Mouse (Mus musculus): ENCODE data around the gene Zmiz1.
A peak's percentile ranks its signal among the peaks of the same experiment; 100 is the strongest.

Gene Zmiz1

GRCm38 (mm10) chr14:25516640-25517591 lies 57.9 kb downstream of the Zmiz1 start:
- DNase-seq, result no peak

DNA sequence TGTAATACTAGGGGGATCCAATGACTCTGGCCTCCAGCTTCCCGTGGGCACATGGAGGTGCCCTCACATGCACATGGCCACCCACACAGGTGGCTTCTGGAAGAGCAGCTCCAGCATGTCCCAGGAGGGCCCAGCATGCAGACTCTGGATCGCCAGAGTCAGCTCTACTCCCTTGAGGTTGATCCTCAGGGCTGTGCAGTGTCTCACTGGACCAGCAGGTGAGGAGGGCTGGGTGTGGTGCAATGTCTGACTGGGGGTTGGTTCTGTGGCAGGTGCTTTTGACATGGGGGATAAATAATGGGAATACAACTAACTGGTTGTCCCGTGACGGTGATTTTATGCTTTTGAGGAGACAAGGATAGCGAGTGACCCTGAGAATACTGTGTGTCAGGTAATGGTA lies 59.7 kb downstream of the Zmiz1 start:
- no peak for DNase-seq

DNA sequence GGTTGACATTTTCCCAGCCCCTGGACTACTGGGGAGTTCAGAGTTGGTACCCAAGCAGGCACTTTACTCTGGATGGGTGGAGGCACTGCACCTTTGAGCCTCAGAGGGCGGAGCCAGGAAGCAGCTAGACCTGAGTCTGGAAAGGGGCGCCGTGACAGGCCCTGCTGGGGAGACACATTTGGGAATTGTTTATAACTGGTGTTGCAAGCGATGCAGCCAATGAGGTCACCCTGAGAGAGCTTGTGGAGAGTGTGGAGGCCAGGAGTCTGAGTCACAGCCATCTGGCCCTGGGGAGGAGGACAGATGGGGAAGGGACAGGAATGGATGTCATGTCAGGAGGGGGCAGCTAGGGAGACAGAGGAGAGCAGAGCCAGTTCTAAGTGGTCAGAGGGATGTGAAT lies 60.7 kb downstream of the Zmiz1 start:
- peak in 1 of 2 experiments; percentile 50 for DNase-seq

GRCm38 (mm10) chr14:25520589-25520988 lies 61.6 kb downstream of the Zmiz1 start:
- DNase-seq, result peak; percentile 83 to 90

- no peak for DNase-seq
Observed at GRCm38 (mm10) chr14:25520991-25521390, 62.0 kb downstream of the Zmiz1 start.

GRCm38 (mm10) chr14:25521500-25521899 lies 62.5 kb downstream of the Zmiz1 start:
- DNase-seq, result no peak

DNA sequence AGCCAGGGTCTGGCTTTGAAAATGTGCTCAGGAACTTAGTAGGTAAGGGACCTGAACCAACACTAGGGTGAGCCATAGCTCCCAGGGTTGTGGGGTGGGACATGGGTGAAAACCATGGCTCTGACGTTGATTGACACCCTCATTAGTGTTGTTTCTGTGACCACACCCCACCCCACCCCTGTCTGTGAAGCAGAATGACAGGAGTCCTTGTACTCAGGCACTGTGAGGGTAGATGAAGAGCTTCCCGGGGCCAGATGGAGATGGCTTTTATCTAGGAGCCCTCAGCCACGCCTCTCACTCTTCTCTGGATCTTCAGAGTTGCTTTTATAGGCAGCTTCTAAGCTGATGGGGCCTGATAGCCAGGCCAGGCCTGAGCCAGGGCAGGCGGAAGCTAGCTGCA lies 63.4 kb downstream of the Zmiz1 start:
- no peak for DNase-seq

GRCm38 (mm10) chr14:25523230-25524110 lies 64.5 kb downstream of the Zmiz1 start:
- peak; percentile 87 to 91 for DNase-seq

DNA sequence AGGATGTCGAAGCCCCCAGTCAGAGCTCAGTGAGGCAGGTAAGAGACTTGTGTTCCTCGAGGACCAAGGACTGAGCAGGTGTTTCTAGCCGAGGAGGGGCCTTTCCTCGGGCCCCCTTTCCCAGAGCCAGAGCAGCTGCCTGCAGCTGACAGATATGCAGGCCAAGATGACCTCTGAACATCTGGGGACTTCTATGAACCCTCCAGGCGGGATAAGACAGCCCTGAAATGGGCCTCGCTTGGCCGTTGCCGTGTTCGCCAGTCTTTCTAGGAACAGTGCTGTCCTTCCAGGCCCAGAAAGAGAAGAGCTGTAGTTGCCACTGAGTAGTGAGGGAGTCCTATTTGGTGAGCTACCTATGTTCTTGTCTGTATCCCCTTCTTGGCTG lies 65.1 kb downstream of the Zmiz1 start:
- DNase-seq, result no peak

- no peak for DNase-seq
Observed at GRCm38 (mm10) chr14:25524884-25525283, 65.9 kb downstream of the Zmiz1 start.

GRCm38 (mm10) chr14:25525729-25526128 lies 66.7 kb downstream of the Zmiz1 start:
- peak; percentile 56 to 73 for DNase-seq

- no peak for DNase-seq
Observed at GRCm38 (mm10) chr14:25526872-25527271, 67.9 kb downstream of the Zmiz1 start.

DNA sequence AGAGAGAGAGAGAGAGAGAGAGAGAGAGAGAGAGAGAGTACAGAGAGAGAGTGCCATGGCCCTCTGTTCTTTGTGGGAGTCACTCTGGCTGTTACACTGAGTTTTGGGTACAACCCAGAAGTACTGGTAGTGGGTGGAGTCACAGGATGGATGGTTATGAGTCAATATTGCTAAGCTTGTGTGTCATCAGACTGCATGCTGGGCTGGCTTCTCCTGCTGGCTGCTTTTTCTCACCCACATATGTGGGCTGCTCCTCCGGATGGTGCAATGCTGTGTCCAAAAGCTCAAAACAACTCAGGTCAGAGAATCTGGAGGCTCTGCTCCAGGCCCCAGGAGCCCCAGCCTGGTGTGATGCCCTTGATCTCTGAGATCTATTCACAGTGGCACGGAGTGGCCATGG lies 68.3 kb downstream of the Zmiz1 start:
- DNase-seq, result no peak

DNA sequence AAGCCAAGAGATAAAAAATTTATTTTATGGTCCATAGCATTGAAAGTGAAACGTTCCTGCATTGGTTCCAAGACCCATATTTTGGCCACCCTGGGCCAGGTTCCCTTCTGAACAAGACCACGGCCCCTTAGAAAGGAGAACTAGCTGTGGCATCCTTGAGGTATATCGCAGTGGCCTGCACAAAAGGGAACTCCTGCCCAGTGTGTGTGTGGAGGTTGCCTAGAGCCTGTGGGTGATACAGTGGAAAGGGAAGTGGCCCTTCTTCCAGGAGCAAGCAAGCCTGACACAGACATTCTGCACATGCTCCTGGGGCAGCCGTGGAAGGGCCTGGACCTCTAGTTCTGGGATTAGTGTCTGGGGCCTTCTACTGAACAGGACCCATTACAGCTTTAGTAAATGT lies 71.4 kb downstream of the Zmiz1 start:
- DNase-seq, result no peak

- no peak for DNase-seq
Observed at GRCm38 (mm10) chr14:25530815-25531214, 71.8 kb downstream of the Zmiz1 start.

GRCm38 (mm10) chr14:25533010-25533409 lies 74.0 kb downstream of the Zmiz1 start:
- DNase-seq, result no peak

DNA sequence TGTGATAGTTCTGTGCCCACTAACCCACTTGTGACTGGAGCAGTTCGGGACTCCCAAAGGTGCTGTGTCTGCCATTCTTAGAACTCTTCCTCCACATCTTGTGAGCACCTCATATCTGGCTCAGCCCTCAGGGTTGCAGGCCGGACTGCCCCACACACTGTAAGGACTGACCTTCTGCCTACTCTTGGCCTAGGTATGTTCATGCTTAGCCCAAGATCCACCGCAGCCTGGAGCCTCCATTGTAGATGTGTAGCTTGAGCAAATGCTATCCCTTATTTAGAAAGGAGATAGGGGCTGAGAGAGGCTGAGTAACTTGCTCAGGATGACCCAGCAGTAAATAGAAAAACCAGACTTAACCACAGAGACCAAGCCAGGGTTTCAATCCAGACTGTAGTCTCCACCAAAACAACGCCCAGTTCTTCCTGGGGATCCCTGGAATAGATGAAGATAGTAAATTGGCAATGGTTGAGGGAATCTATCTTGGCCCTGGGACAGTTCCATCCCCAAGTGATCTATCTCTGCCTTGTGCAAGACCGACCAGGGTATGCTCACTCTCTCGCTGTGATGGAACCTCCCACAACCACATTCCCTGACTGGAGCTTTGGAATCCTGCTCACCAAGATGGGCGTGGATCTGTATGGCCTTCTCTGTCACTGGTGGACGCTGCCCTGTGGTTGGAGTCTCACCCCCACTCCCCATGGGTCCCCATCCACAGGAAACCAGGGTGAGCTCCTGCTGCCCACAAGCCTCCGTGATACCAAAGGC lies 74.8 kb downstream of the Zmiz1 start:
- DNase-seq, result no peak

GRCm38 (mm10) chr14:25534396-25534769 lies 75.4 kb downstream of the Zmiz1 start:
- no peak for DNase-seq

DNA sequence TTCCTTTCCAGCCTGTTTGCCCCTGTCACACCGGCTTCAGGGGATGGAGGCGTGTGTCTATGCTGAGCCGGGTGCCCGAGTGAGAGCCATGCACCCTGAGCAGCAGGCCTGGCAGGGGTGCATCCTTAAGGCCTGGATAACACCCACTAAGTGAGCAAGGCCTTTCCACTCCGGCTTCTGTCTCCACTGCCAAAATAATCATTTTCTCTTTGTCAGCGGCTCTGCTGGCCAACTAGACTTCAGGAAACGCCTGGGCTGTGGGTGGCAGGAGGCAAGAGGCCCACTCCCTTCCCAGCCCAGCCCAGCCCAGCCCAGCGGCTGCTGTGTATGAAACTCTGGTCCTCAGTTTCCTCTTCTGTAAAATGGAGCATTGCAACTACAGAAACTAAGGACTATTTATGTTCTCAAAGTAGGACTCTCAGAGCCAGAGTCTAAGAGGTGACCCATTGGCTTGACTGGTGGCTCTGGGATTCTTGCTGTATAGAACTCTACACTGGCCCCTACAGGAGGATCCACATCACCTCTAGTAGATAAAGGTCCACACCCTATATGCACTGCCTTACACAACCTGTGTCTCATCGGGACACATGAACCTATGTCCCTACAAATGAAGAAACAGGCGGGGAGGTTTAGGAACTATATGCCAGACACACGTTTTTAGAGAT lies 76.1 kb downstream of the Zmiz1 start:
- DNase-seq, result no peak

DNA sequence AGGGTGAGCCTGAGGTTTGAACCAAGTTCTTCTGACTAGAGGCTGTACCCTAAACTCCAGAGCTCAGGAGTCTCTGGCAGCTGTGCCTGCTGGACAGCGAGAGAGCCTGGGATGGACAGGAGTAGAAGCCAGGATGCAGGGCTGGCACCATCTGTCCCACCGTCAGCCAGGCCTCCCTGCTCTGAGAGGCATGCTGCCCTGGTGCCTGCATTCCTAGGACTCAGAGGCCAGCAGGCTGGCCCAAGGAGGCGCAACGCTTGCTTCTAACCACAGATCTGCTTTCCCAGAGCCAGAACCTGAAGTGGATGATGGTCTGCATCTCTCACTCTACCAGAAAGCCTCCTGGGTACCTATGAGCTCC lies 76.6 kb downstream of the Zmiz1 start:
- DNase-seq, result no peak

DNA sequence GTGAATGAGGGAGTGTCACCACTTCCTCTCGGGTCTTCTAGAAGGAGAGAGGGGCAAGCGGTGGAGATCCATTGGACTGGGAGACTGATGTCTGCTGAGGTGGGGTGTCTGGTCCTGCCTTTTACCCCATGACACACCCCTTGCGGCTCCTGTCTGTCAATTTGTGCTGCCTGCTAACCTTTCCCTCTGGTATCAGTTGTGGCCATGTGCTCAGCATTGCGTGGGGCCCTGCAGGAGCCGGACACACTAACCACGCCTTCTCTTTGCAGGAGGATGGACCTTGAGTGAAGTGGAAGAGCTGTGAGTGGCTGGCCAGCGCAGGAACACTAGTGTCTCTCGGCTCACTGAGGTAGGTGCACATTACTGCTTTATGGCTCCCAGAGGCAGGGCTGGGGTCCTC lies 77.5 kb downstream of the Zmiz1 start:
- DNase-seq, result no peak

DNA sequence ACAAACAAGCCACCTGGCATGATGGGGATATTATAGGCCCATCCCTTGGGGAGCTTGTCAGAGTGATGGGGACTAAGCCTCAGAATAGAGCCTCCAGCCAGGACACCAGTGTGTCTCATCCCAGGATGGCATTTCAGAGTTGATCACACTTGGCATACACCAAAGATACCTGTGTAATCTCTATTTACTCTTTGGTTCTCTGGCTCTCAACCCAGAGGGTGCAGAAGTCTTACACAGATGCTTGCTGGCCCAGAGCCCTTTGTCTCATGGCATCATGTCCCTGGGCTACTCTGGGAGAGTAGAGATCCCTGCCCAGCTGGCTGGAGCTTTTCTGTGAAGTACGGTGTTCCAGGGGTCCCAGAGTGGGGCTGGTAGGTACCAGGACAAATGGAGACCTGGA lies 78.4 kb downstream of the Zmiz1 start:
- no peak for DNase-seq

- no peak for DNase-seq
Observed at GRCm38 (mm10) chr14:25538522-25538921, 79.5 kb downstream of the Zmiz1 start.

Data from kidney, adult 8-10 months (tissue).